In the genomic region with DNA sequence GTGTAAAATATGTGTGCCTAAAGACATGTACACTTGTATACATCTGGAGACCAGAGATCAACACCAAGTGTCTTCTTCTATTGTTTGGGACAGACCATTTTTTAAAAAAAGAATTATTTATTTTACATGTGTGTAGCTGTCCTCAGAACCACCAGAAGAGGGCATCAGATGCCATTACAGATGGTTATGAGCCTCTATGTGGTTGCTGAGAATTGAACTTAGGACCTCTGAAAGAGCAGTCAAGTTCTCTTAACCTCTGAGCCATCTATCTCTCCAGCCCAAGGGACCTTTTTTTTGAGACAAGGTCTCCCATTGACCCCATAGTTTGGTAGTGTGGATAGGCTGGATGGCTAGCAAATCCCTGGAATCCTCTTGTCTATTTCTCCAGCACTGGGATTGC, we compare ENCODE assay signal across 1 mouse cellular context.
TF ChIP-seq lines count a peak whose summit lies in the region.

No protein-coding gene starts in this region.

TF ChIP-seq in MEL, 35 proteins besides CTCF, POLR2A, EP300 and RAD21:
- TF ChIP-seq KAT2A (conservative IDR thresholded peaks at IDR 0.05; ENCODE audit: low read depth, low read length) (no peak), SMC3 (IDR thresholded peaks at IDR 0.05; ENCODE audit: low read depth, low read length) (peak; percentile 50), E2F4 (IDR thresholded peaks at IDR 0.05; ENCODE audit: borderline replicate concordance, low read depth, low read length) (no peak), ZC3H11A (IDR thresholded peaks at IDR 0.05; ENCODE audit: low read depth, low read length) (peak; percentile 25; the same call in 1 of the 2 replicates)
